Comparison of ENCODE assay signal across 8 mouse cellular contexts in the genomic region with DNA sequence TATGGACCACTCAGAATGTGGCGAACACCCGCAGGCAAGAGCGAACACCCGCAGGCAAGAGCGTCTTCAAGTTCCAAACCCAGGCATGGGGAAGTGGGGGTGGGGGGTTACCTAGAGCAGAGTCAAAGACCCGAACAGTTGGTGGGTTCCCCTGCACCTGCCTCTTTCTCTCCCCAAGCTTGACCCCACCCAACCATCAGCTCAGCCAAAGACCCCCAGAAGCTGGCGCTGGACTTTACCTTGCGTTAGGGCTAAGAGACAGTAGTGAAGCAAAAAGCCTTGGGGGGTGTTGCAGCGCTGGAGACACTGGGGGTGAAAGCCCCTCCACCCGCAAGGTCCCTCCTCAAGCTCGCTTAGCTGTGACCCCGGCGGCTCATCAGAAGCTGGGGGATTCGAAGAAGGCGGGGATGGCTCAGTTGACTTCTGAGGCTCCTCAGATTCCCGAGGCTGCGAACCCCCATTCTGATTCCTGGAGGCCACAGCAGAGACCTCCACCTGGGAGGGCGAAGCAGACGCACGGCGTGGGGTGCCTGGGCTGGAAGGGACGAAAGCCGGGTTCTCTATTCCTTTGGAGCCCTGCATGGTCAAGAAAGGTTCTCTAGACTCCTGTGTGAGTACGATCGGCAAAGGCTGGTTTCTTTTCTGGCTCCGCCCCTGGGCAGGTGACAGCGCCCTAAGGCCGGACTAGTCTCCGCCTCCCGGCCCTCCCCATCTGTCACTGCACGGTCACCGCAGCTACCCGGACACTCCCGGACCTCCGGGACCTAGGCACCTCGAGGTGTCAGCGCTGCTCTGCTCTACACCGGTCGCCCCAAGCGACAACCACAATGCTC. TPM values are rescaled to one million over a fixed set of nuclear protein-coding genes. Genes with fewer than 3 reads are reported as not detected.
DNase-seq lines count a peak whose midpoint lies in the region; ATAC-seq and TF ChIP-seq lines count a peak whose summit lies in the region.

A gene (minus strand): TSS at position 644 of the 833 bp plus-strand sequence.

- H3K4me3 ChIP-seq in thymus, adult 2 months (ENCODE audit: control insufficient read depth, insufficient read depth, low read length): peak within 1 kb of the TSS; percentile 11
- peak within 1 kb of the TSS; percentile 58 for H3K4me3 ChIP-seq in liver, postnatal 0 days (ENCODE audit: low read depth, low read length)
- H3K4me3 ChIP-seq in neural tube, embryonic 13.5 days: peak within 1 kb of the TSS; percentile 58

- no peaks in the 10 kb centered on the region for H3K36me3 ChIP-seq in thymus, adult 2 months (ENCODE audit: control insufficient read depth, insufficient read depth, low read length)
- no peaks in the 10 kb centered on the region for H3K36me3 ChIP-seq in liver, postnatal 0 days (replicated peaks; ENCODE audit: insufficient read depth, low read length)
- no peaks in the 10 kb centered on the region for H3K36me3 ChIP-seq in neural tube, embryonic 13.5 days

- ATAC-seq in hematopoietic stem cell, adult 5-6 weeks (replicated peaks in 1 of 2; ENCODE audit: insufficient read depth in 1 of 2, low FRiP score in 2 of 2, low TSS enrichment in 1 of 2, low read depth in 1 of 2, poor library complexity in 2 of 2, severe bottlenecking in 2 of 2): peak; percentile 85 to 94
- ATAC-seq in liver, postnatal 0 days: peak; percentile 96
- peak; percentile 92 for ATAC-seq in neural tube, embryonic 13.5 days (ENCODE audit: low read depth)

- WGBS in thymus, adult 2 months: 2% methylated on average over 40 of the region's 40 CpGs
- 2% methylated on average over 40 of the region's 40 CpGs for WGBS in liver, postnatal 0 days (ENCODE audit: insufficient replicate concordance)
- WGBS in neural tube, embryonic 13.5 days: 2% methylated on average over 40 of the region's 40 CpGs

- H3K9ac ChIP-seq in liver, postnatal 0 days (replicated peaks): peak within 1 kb of the TSS; percentile 60
- H3K9ac ChIP-seq in neural tube, embryonic 13.5 days: peak within 1 kb of the TSS; percentile 71

- H3K9me3 ChIP-seq in liver, postnatal 0 days (ENCODE audit: low read length): no peaks in the 10 kb centered on the region
- H3K9me3 ChIP-seq in neural tube, embryonic 13.5 days: no peaks in the 10 kb centered on the region

- peaks cover 6% of the 10 kb centered on the region for H3K4me1 ChIP-seq in thymus, adult 2 months (replicated peaks; ENCODE audit: control insufficient read depth, insufficient read depth, low read length)
- H3K4me1 ChIP-seq in liver, postnatal 0 days (ENCODE audit: insufficient read depth): peaks cover 3% of the 10 kb centered on the region
- H3K4me1 ChIP-seq in neural tube, embryonic 13.5 days (replicated peaks): peaks cover 9% of the 10 kb centered on the region; the same call in 1 of the 2 replicates

- no peak for TF ChIP-seq EP300 in liver, postnatal 0 days (IDR thresholded peaks at IDR 0.05; ENCODE audit: low read depth)

- DNase-seq in thymus, adult 2 months: no peak
- no peak for DNase-seq in thymus, postnatal 0 days (ENCODE audit: low spot score)
- DNase-seq in embryo, embryonic 10.5 days (ENCODE audit: low spot score): peak; percentile 24
- peak; percentile 16 to 62 for DNase-seq in layer of hippocampus, adult 18-20 months (ENCODE audit: low spot score in 2 of 2)
- DNase-seq in liver, postnatal 0 days: peak; percentile 80
- peak; percentile 84 for DNase-seq in yolk sac, embryonic 10.5 days (ENCODE audit: low spot score)

- TF ChIP-seq POLR2A in thymus, adult 2 months (IDR thresholded peaks at IDR 0.05; ENCODE audit: control insufficient read depth, extremely low read depth, insufficient read depth, low read length, poor library complexity): no peak

- H3K27me3 ChIP-seq in thymus, adult 2 months (ENCODE audit: control insufficient read depth, insufficient read depth, low read length): no peaks in the 10 kb centered on the region; the same call in 1 of the 2 replicates
- no peaks in the 10 kb centered on the region for H3K27me3 ChIP-seq in liver, postnatal 0 days (ENCODE audit: insufficient read depth, low read length)
- H3K27me3 ChIP-seq in neural tube, embryonic 13.5 days: peaks cover 15% of the 10 kb centered on the region

- no peak for TF ChIP-seq CTCF in thymus, adult 2 months (IDR thresholded peaks at IDR 0.05; ENCODE audit: borderline replicate concordance, control insufficient read depth, extremely low read depth, insufficient read depth, low read length, poor library complexity)
- TF ChIP-seq CTCF in liver, postnatal 0 days (IDR thresholded peaks at IDR 0.05; ENCODE audit: low read depth): no peak

- H3K27ac ChIP-seq in thymus, adult 2 months (ENCODE audit: control insufficient read depth, insufficient read depth, low read length): no peak within 1 kb of the TSS
- H3K27ac ChIP-seq in liver, postnatal 0 days (ENCODE audit: low read depth): peak within 1 kb of the TSS; percentile 42
- no peak within 1 kb of the TSS for H3K27ac ChIP-seq in neural tube, embryonic 13.5 days (replicated peaks)

- peak within 1 kb of the TSS; percentile 75 for H3K4me2 ChIP-seq in liver, postnatal 0 days (ENCODE audit: low read depth, low read length)
- peak within 1 kb of the TSS; percentile 94 for H3K4me2 ChIP-seq in neural tube, embryonic 13.5 days

RNA-seq across cellular contexts. Expression of the gene that starts here (rescaled TPM):
- polyA plus RNA-seq in thymus, adult 2 months (2012; rRNA removed): 0.07 and 0.08 TPM in 2 replicates
- 0.07 and 0.08 TPM in 2 replicates for polyA plus RNA-seq in thymus, postnatal 0 days (2015; fragmentation: Nextera tagmentation; extraction: Ambion mirVana)
- 0.79 and 4.0 TPM in 2 replicates for total RNA-seq in hematopoietic stem cell, adult 5-6 weeks (2017)
- total RNA-seq in layer of hippocampus, adult 18-20 months (2021): 1 to 10 TPM; 1.5 TPM
- 1.1 and 1.8 TPM in 2 replicates for polyA plus RNA-seq in liver, postnatal 0 days (2015; fragmentation: Nextera tagmentation; extraction: Ambion mirVana)
- polyA plus RNA-seq in neural tube, embryonic 13.5 days (2015; fragmentation: Nextera tagmentation; extraction: Ambion mirVana): 0.13 and 0.34 TPM in 2 replicates

Comparison
In these comparisons a context has a peak if more than half of its experiments do, and no peak if none do; other contexts are left out.
1. Peak in ATAC-seq, H3K4me3 ChIP-seq, H3K9ac ChIP-seq and H3K4me2 ChIP-seq in neural tube, embryonic 13.5 days; RNA of the gene not detected or under 1 TPM.
2. DNase-seq: peak in embryo, embryonic 10.5 days (single experiment), layer of hippocampus, adult 18-20 months (2 of 2), liver, postnatal 0 days (single experiment) and yolk sac, embryonic 10.5 days (single experiment); none in thymus, adult 2 months (single experiment) and thymus, postnatal 0 days (single experiment).
3. Peak in every context shown above with its lines, with median percentiles within 50 percentile points of each other: H3K4me3 ChIP-seq and ATAC-seq.